Mouse (Mus musculus): ENCODE measurements around the gene Uqcrc2. TPM values are rescaled to one million over a fixed set of nuclear protein-coding genes. Genes with fewer than 3 reads are reported as not detected.

Uqcrc2 gene
- 100 to 1,000 TPM; 234 to 239 TPM for total RNA-seq (2021)
- long read RNA-seq, experiment 1, transcript Uqcrc2-201 (14 exons, 1,896 nt), result major isoform, 123 of 144 reads
- long read RNA-seq, experiment 1, partial matches to known transcripts, result 7 of 144 reads
- long read RNA-seq, experiment 1, other reads (novel, unspliced or antisense), result 14 of 144 reads
- long read RNA-seq, experiment 2, transcript Uqcrc2-201 (14 exons, 1,896 nt), result major isoform, 91 of 102 reads
- long read RNA-seq, experiment 2, partial matches to known transcripts, result 6 of 102 reads
- long read RNA-seq, experiment 2, other reads (novel, unspliced or antisense), result 5 of 102 reads

- H3K27ac ChIP-seq, result peak within 1 kb of the TSS; percentile 97
- peak within 1 kb of the TSS; percentile 87 for H3K4me3 ChIP-seq
- DNase-seq (ENCODE audit: extremely low spot score in 1 of 2, low spot score in 2 of 2), result peak; percentile 85
- TF ChIP-seq CTCF (IDR thresholded peaks at IDR 0.05), result peak; percentile 70
- intact Hi-C loops (cut with DNase I), result loop anchor here (10.0 kb wide), 2 partner anchors 400 to 490 kb away; partner anchors contain the start of gene Mettl9
These were observed at the start of gene Uqcrc2 for GRCm38 (mm10) chr7:120634711-120635361. Gene Uqcrc2, plus strand, starts transcription at chr7:120635176.

GRCm38 (mm10) chr7:120597203-120597743 lies 37.7 kb upstream of the Uqcrc2 start:
- Histone ChIP-seq H3K4me3 (peak overlapping the region; percentile 49), H3K27ac (no peak overlapping the region)
- peak in 1 of 2 experiments; percentile 11 for DNase-seq (ENCODE audit: extremely low spot score in 1 of 2, low spot score in 2 of 2)
- intact Hi-C loops (cut with DNase I), result no loop called here
- TF ChIP-seq CTCF (IDR thresholded peaks at IDR 0.05), result no peak

- DNase-seq (ENCODE audit: extremely low spot score in 1 of 2, low spot score in 2 of 2), result peak; percentile 11 to 15
- TF ChIP-seq CTCF (IDR thresholded peaks at IDR 0.05), result no peak
- Histone ChIP-seq H3K27ac (peak overlapping the region; percentile 3; the same call in 1 of the 2 replicates), H3K4me3 (peak overlapping the region; percentile 49)
- intact Hi-C loops (cut with DNase I), result no loop called here
These were observed 37.2 kb upstream of the Uqcrc2 start for GRCm38 (mm10) chr7:120597744-120598243.

GRCm38 (mm10) chr7:120598355-120598754 lies 36.6 kb upstream of the Uqcrc2 start:
- peak overlapping the region; percentile 49 for H3K4me3 ChIP-seq
- no peak overlapping the region for H3K27ac ChIP-seq

GRCm38 (mm10) chr7:120620075-120620771 lies 14.8 kb upstream of the Uqcrc2 start:
- no peak for DNase-seq (ENCODE audit: extremely low spot score in 1 of 2, low spot score in 2 of 2)
- H3K27ac ChIP-seq, result no peak overlapping the region
- no peak overlapping the region for H3K4me3 ChIP-seq
- intact Hi-C loops (cut with DNase I), result no loop called here
- no peak for TF ChIP-seq CTCF (IDR thresholded peaks at IDR 0.05)

More at GRCm38 (mm10) chr7:120598355-120598754, 36.6 kb upstream of the Uqcrc2 start:
- intact Hi-C loops (cut with DNase I), result no loop called here
- no peak for DNase-seq (ENCODE audit: extremely low spot score in 1 of 2, low spot score in 2 of 2)
- no peak for TF ChIP-seq CTCF (IDR thresholded peaks at IDR 0.05)

GRCm38 (mm10) chr7:120620841-120621240 lies 14.1 kb upstream of the Uqcrc2 start:
- no peak overlapping the region for H3K4me3 ChIP-seq
- H3K27ac ChIP-seq, result no peak overlapping the region
- DNase-seq (ENCODE audit: extremely low spot score in 1 of 2, low spot score in 2 of 2), result no peak
- TF ChIP-seq CTCF (IDR thresholded peaks at IDR 0.05), result no peak
- intact Hi-C loops (cut with DNase I), result no loop called here

GRCm38 (mm10) chr7:120632518-120632917 lies 2.5 kb upstream of the Uqcrc2 start:
- Histone ChIP-seq H3K4me3 (no peak overlapping the region), H3K27ac (no peak overlapping the region)
- TF ChIP-seq CTCF (IDR thresholded peaks at IDR 0.05), result peak; percentile 67
- peak in 1 of 2 experiments; percentile 20 for DNase-seq (ENCODE audit: extremely low spot score in 1 of 2, low spot score in 2 of 2)
- intact Hi-C loops (cut with DNase I), result loop anchor here (1.0 to 10.0 kb wide), 4 partner anchors 191 to 492 kb away; partner anchors contain the start of genes Mettl9 and Polr3e

GRCm38 (mm10) chr7:120634301-120634700 lies 675 bp upstream of the Uqcrc2 start:
- Histone ChIP-seq H3K4me3 (peak overlapping the region; percentile 87), H3K27ac (peak overlapping the region; percentile 97)
- no peak for DNase-seq (ENCODE audit: extremely low spot score in 1 of 2, low spot score in 2 of 2)
- TF ChIP-seq CTCF (IDR thresholded peaks at IDR 0.05), result no peak
- intact Hi-C loops (cut with DNase I), result loop anchor here (10.0 kb wide), 2 partner anchors 400 to 490 kb away; partner anchors contain the start of gene Mettl9

GRCm38 (mm10) chr7:120635362-120635781 lies 396 bp downstream of the Uqcrc2 start:
- Histone ChIP-seq H3K27ac (peak overlapping the region; percentile 97), H3K4me3 (peak overlapping the region; percentile 87)
- intact Hi-C loops (cut with DNase I), result loop anchor here (10.0 kb wide), 2 partner anchors 399 to 489 kb away; partner anchors contain the start of gene Mettl9
- no peak for TF ChIP-seq CTCF (IDR thresholded peaks at IDR 0.05)
- no peak for DNase-seq (ENCODE audit: extremely low spot score in 1 of 2, low spot score in 2 of 2)

- peak overlapping the region; percentile 87 for H3K4me3 ChIP-seq
- intact Hi-C loops (cut with DNase I), result loop anchor here (10.0 kb wide), 2 partner anchors 399 to 489 kb away; partner anchors contain the start of gene Mettl9
- DNase-seq (ENCODE audit: extremely low spot score in 1 of 2, low spot score in 2 of 2), result no peak
- no peak for TF ChIP-seq CTCF (IDR thresholded peaks at IDR 0.05)
- peak overlapping the region; percentile 97; the same call in 1 of the 2 replicates for H3K27ac ChIP-seq
These were observed 845 bp downstream of the Uqcrc2 start for GRCm38 (mm10) chr7:120635821-120636220.

- H3K4me3 ChIP-seq, result no peak overlapping the region
- intact Hi-C loops (cut with DNase I), result no loop called here
- TF ChIP-seq CTCF (IDR thresholded peaks at IDR 0.05), result peak; percentile 26; the same call in 1 of the 2 replicates
- H3K27ac ChIP-seq, result no peak overlapping the region
- DNase-seq (ENCODE audit: extremely low spot score in 1 of 2, low spot score in 2 of 2), result no peak
These were observed 8.2 kb downstream of the Uqcrc2 start for GRCm38 (mm10) chr7:120643217-120643616.
